Mouse (Mus musculus): Measurements from ENCODE around the gene Cdc14a.

DNA sequence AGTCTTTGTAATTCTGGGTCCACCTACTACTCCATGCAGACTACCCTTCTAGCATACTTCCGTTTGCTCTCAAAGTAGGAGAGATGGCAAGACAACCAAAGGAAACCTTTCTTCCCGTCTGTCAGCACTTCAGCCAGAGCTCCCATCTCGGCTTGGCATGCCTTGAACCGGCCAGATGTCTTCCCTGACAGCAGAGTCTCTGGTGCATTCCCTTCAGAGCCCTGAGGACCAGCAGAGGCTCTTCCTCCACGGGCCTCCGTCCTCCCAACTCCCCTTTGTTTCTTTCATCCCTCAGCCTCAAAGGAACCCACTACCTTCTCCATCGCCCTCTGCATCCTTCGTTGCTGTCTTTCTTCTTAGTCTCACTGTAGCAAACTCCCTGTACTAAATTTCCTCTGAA, 93.9 kb downstream of the Cdc14a start:
- no peak for TF ChIP-seq CTCF (IDR thresholded peaks at IDR 0.05; ENCODE audit: borderline replicate concordance, extremely low read depth, insufficient read depth, insufficient read length)
- no peak for TF ChIP-seq POLR2A (IDR thresholded peaks at IDR 0.05; ENCODE audit: borderline replicate concordance, extremely low read depth, insufficient read depth, insufficient read length, poor library complexity, severe bottlenecking)
